Mouse (Mus musculus) brain, embryonic 14.5 days (tissue): ENCODE measurements around the gene Mmgt1.

Experiments
- CTCF ChIP-seq: fragments of 200-500 bp; IDR thresholded peaks from 2 replicates; pipeline ENCODE4 v1.5.1; 2012; ENCODE audit warnings: inconsistent platforms, mild to moderate bottlenecking, moderate library complexity, borderline replicate concordance; ENCODE audit not compliant: insufficient read depth, insufficient read length; ENCODE audit errors: extremely low read depth
- POLR2A ChIP-seq: fragments of 200-500 bp; IDR thresholded peaks from 2 replicates; pipeline ENCODE4 v1.6.1; 2012; ENCODE audit warnings: mild to moderate bottlenecking, inconsistent platforms, borderline replicate concordance; ENCODE audit not compliant: poor library complexity, insufficient read depth, insufficient read length, severe bottlenecking; ENCODE audit errors: extremely low read depth

DNA sequence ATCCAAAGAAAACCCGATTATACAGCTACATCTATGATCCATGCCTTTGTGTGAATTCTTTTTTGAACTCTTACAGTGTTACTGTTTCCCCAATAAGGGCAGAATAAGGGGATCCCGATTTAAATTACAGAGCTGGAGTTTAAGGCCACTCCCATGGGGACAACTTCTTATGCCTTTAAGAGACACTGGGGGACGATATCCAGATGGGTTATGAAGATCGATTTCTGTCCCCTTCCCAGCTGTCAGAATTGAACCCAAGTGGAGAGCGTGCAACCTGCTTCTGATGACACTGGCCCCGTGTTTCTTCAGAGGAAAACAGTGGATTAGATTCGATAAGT is 11.4 kb upstream of the Mmgt1 start:
- no peak for TF ChIP-seq POLR2A
- TF ChIP-seq CTCF: no peak
